Mouse (Mus musculus) urinary bladder, postnatal 0 days (tissue): Measurements from ENCODE around the gene Nod2. TPM values are rescaled to one million over a fixed set of nuclear protein-coding genes. Genes with fewer than 3 reads are reported as not detected.

Experiments
- polyA plus RNA-seq: library from polyadenylated mRNA; unstranded; fragments of >200 nt; fragmentation: Nextera tagmentation; extraction: Ambion mirVana; gene quantifications from 2 replicates; pipeline ENCODE4 v1.2.1, GENCODE M21; 2015

Nod2 gene
- 0.13 and 0.14 TPM in 2 replicates for polyA plus RNA-seq

DNA sequence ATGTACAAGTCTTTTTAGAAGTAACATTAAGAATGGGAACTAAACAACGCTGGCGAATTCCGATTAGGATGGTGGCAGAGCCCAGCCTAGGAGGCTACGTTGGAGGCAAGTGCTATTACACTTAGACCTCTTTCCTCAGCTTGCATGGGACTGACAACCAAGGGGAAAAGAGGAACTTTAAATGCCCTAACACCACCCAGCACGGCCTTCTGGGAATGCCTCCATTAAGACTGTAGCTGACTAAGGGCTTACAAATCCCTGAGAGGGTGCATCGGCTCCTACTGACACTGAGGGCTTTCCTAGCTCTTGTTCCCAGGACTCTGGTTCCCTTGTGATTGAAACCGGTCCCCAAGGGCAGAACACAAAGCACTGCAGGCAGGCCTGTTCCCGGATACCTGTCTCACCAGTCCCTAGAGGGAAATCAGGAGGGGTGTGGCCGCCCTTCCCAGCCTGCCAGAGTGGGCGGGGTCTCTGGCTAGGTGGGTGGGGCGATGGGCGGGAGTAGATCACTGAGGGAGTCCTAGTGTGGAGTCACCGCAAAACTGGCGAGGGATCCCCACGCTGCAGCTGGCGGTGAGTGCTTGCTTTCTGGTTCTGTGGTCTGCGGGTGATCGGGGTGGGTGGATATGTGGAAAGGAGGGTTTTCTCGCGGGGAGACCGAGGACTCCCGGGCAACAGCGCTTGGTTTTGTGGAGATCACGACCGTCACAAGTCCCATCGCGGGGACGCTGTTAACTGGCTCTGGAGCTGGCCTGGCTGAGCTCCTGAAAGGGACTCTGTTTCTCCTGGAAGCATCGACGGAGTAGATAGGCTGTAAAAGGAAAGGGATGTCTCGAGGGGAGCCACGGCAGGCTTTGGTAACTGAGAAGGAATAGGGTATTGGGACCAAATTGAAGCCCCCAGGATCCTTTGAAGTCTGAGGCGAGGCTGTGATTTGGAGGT, at the start of gene Nod2:
Nod2 (plus strand) TSS at position 479 of the 942 bp plus-strand sequence.

GRCm38 (mm10) chr8:88635474-88636397, 11.4 kb upstream of the Nod2 start, which contains the start of gene Snx20:
TSS of gene Snx20 (minus strand) at chr8:88636128.

DNA sequence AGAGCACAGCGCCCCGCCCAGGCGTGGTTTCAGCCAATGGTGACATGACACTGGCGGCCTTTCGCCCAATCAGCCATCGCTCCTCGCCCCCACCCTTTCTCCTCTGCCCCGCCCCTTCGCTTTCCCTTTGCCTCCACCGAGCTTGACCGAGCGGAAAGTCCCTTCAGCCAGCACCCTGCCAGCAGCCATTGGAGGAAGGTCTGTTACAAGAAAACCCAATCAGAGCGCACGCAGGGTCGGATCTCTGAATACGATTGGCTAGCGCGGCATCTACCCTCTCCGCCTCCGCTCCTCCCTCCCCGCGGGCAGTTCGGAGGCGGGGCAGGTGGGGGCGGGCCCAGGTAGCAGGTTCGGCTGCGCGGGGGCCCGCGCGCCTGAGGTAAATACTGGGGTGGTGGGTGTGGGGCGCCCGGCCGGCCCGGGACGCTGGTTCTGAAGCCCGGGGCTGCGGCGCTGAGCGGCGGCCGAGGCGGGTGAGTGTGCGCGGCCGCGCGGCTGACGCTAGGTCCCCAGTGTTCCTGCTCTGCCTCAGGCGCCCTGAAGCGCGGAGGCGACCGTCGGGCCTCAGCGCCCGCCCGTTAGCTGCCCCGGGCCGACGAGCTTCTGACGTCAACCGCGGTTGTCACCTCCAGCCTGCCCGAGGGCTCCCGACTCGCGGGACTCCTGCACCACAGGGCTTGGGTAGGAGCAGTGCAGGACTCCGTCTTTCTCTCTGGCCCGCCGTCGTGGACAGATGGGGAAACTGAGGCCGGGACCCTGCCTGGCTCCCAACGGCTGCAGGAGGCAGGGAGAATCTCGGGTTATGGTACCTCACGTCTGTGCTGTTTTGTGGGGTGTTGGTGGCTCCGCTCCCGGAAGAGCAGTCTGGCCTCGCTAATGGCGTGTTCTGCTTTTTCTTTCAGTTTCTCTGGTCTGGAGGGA, 49.9 kb downstream of the Nod2 start, which contains the start of gene Cyld:
Cyld (plus strand) TSS at position 308 of the 921 bp plus-strand sequence.

Other genes starting within 250 kb of the Nod2 start
- 121 and 141 TPM in 2 replicates for gene Nkd1, start 126.0 kb upstream of the Nod2 start, polyA plus RNA-seq
- 2.1 and 3.9 TPM in 2 replicates for gene Snx20, start 11.2 kb upstream of the Nod2 start, polyA plus RNA-seq
- gene Cyld, start 49.7 kb downstream of the Nod2 start, polyA plus RNA-seq: 7.2 and 8.4 TPM in 2 replicates